Mouse (Mus musculus) olfactory bulb, adult 2 months (tissue): ENCODE results near the gene Gm28374.

Experiments used
- CTCF ChIP-seq: fragments of 200-500 bp; IDR thresholded peaks from 2 replicates; pipeline ENCODE4 v1.5.1; 2012; ENCODE audit warnings: low read depth, mild to moderate bottlenecking, low read length, moderate library complexity; ENCODE audit not compliant: insufficient read depth
- POLR2A ChIP-seq: fragments of 200-500 bp; IDR thresholded peaks from 2 replicates; pipeline ENCODE4 v1.6.1; 2012; ENCODE audit warnings: mild to moderate bottlenecking, low read depth, low read length, moderate library complexity; ENCODE audit not compliant: insufficient read depth

- TF ChIP-seq POLR2A (no peak), CTCF (no peak)
These were observed 2.0 kb downstream of the Gm28374 start, which contains the start of gene Tmem262 for GRCm38 (mm10) chr19:6079983-6080480.
